Mouse (Mus musculus) heart, adult 11 months (tissue): Measurements from ENCODE around the gene Myrf.

Experiments used
- DNase-seq: peaks from one replicate; pipeline ENCODE4 v3.0.0; 2022

Myrf gene

GRCm38 (mm10) chr19:10240654-10241305, at the start of gene Myrf:
Gene Myrf (minus strand): TSS chr19:10240748.
- DNase-seq, result peak; percentile 97

GRCm38 (mm10) chr19:10289609-10290150, 49.1 kb upstream of the Myrf start:
- no peak for DNase-seq

- peak; percentile 92 for DNase-seq
Observed at GRCm38 (mm10) chr19:10288125-10289040, 47.8 kb upstream of the Myrf start.

- DNase-seq, result no peak
Observed at GRCm38 (mm10) chr19:10286458-10286872, 45.9 kb upstream of the Myrf start.

- DNase-seq, result peak; percentile 96
Observed at GRCm38 (mm10) chr19:10280771-10281540, 40.4 kb upstream of the Myrf start.

- peak; percentile 98 for DNase-seq
Observed at GRCm38 (mm10) chr19:10279668-10280067, 39.1 kb upstream of the Myrf start.

GRCm38 (mm10) chr19:10278669-10279324, 38.2 kb upstream of the Myrf start:
- DNase-seq, result no peak

- no peak for DNase-seq
Observed at GRCm38 (mm10) chr19:10277759-10278158, 37.2 kb upstream of the Myrf start.

- DNase-seq, result no peak
Observed at GRCm38 (mm10) chr19:10277331-10277730, 36.8 kb upstream of the Myrf start.

- no peak for DNase-seq
Observed at GRCm38 (mm10) chr19:10276483-10277144, 36.1 kb upstream of the Myrf start.

GRCm38 (mm10) chr19:10274056-10274455, 33.5 kb upstream of the Myrf start:
- no peak for DNase-seq

GRCm38 (mm10) chr19:10272746-10273145, 32.2 kb upstream of the Myrf start:
- DNase-seq, result peak; percentile 97

- peak; percentile 92 for DNase-seq
Observed at GRCm38 (mm10) chr19:10271592-10271991, 31.0 kb upstream of the Myrf start.

- DNase-seq, result peak; percentile 92
Observed at GRCm38 (mm10) chr19:10270356-10270755, 29.8 kb upstream of the Myrf start.

- DNase-seq, result no peak
Observed at GRCm38 (mm10) chr19:10268851-10269250, 28.3 kb upstream of the Myrf start.

GRCm38 (mm10) chr19:10267953-10268352, 27.4 kb upstream of the Myrf start:
- DNase-seq, result peak; percentile 92

GRCm38 (mm10) chr19:10267057-10267456, 26.5 kb upstream of the Myrf start:
- peak; percentile 96 for DNase-seq

- DNase-seq, result peak; percentile 98
Observed at GRCm38 (mm10) chr19:10266196-10266850, 25.8 kb upstream of the Myrf start.

- no peak for DNase-seq
Observed at GRCm38 (mm10) chr19:10261369-10261768, 20.8 kb upstream of the Myrf start.

- DNase-seq, result peak; percentile 96
Observed at GRCm38 (mm10) chr19:10258279-10259011, 17.9 kb upstream of the Myrf start.
